Mouse (Mus musculus): Measurements from ENCODE around the gene Cttnbp2nl.

The Cttnbp2nl gene

DNA sequence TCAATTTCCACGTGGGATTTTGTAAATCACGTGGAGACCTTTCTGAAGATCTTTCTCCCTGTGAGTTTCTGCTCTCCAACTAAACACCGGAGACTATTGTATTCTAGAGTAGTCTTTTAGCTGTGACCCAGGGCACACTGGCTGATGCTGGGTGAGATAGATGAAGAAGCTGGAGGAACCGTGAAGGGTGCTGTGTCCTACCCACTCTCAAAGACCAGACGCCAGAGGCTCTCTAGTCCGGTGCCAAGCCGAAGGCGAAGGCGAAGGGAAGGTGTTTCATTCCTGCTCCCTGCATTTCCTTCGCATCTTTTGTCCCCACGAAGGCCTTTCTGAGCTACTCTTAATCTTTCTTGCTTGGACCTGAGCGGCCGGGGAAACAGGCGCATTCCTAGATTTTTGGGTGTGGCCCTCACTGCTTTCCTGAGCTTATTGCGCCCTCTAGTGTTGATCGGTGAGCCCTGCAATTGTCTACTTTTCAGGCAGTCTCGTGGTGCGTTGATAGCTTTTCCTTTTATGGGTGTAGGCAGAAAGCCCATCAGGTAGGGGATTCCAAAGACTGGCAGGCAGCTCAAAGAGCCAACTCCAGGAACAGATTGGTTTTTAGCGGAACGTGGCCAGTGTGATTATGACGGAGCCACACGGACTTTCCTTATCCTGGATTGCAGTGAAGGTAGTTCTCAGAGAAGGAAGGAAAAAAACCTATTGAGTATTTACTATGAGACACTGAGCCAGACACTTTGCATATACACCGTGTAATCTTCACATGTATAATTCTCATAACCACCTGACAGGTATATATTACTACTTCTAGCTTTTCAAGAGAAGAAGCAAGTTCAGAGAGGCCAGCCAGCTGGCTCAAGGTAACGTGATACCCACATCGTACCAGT is 5.9 kb upstream of the Cttnbp2nl start:
- DNase-seq (ENCODE audit: low read depth, low spot score): peak; percentile 92

DNA sequence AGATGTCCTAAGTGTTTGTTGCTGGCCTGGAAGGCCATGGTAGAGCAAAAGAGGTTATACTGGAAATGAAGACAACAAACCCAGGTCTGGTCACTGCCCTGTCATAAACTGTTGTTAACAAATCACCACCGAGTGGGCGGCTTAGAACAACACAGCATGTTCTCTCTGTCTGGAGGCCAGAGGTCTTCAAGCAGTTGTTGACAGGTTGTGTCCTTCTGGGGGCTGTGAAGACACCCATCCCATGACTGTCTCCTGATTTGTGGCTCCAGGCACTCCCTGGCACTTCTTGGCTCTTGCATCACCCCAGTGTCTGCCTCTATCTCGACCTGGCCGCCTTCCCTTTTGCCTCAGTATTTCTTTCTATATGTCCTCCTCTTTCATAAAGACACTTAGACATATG is 2.7 kb upstream of the Cttnbp2nl start:
- DNase-seq (ENCODE audit: low read depth, low spot score): no peak

DNA sequence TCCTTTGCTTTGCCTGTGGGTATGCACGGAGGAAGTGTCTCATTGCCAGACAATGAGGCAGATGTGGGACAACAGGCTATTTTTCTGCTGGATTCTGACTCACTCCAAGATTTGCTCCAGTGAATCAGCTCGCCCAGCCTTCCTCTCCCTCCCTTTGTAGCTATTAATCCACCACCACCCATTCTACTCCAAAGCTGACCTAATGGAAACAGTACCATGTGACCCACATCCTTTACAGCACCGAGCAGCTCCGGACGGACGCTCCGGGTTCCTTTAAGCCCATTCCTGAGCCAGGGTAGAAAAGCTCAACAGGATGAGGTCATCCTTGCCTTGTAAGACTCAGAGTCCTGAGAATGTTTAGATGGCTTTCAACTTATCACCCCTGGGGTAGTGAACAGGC is 2.0 kb upstream of the Cttnbp2nl start:
- DNase-seq (ENCODE audit: low read depth, low spot score): no peak

DNA sequence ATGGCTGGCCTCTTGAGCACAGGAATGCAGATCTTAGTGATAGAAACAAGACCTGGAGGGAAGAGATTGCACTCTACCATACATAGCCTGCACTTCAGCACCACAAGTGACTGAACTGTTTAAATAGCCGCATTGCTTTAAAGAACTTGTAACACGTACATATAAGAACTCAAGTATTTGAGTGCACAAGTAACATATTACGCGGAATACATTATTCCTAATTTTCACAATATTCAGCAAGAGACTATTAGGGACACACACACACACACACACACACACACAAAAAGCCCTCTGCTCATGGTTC is 704 bp upstream of the Cttnbp2nl start:
- DNase-seq (ENCODE audit: low read depth, low spot score): no peak

GRCm38 (mm10) chr3:105052171-105052936 is 592 bp downstream of the Cttnbp2nl start:
- DNase-seq (ENCODE audit: low read depth, low spot score): no peak

GRCm38 (mm10) chr3:105051103-105051502 is 1.8 kb downstream of the Cttnbp2nl start:
- peak; percentile 57 for DNase-seq (ENCODE audit: low read depth, low spot score)

DNA sequence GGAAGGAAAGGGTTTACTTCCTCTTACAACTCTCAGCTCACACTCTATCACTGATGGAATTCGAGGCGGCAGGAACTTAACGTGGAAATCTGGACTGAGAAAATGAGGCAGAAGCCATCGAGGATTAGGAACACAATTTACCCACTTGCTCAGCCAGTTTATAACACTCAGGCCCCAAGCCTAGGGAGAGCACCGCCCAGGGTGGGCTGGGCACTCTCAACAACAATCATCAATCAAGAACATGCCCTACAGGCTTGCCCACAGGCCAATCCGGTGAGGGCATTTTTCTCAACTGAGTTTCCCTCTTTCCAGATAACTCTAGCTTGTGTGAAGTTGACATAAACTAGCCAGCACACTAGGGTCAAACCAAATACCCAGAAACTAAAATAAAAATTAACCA is 3.1 kb downstream of the Cttnbp2nl start:
- no peak for DNase-seq (ENCODE audit: low read depth, low spot score)

- DNase-seq (ENCODE audit: low read depth, low spot score): no peak
These were observed 5.3 kb downstream of the Cttnbp2nl start for GRCm38 (mm10) chr3:105047616-105048015.

- DNase-seq (ENCODE audit: low read depth, low spot score): no peak
These were observed 6.1 kb downstream of the Cttnbp2nl start for GRCm38 (mm10) chr3:105046870-105047269.

GRCm38 (mm10) chr3:105043746-105044145 is 9.2 kb downstream of the Cttnbp2nl start:
- DNase-seq (ENCODE audit: low read depth, low spot score): no peak

- no peak for DNase-seq (ENCODE audit: low read depth, low spot score)
These were observed 11.8 kb downstream of the Cttnbp2nl start for GRCm38 (mm10) chr3:105040983-105041625.

DNA sequence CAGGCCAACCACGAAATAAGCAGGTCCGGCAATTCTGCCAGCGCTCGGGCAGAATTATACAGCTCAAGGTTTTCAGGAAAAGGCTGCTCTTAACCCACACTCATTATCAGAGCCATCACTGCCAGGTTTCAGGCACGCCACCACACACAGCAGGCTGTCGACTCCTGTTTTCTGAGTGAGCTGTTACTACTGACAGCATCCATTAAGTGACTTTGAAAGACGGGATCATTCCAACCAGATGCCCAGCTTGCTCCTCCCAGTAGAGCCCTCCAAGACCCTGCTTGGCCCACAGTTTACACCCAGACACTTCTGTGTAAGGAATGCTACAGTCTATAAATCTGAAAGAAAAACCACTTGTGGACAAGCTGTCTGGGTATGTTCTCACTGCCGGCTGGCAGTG is 12.9 kb downstream of the Cttnbp2nl start:
- peak; percentile 67 for DNase-seq (ENCODE audit: low read depth, low spot score)

DNA sequence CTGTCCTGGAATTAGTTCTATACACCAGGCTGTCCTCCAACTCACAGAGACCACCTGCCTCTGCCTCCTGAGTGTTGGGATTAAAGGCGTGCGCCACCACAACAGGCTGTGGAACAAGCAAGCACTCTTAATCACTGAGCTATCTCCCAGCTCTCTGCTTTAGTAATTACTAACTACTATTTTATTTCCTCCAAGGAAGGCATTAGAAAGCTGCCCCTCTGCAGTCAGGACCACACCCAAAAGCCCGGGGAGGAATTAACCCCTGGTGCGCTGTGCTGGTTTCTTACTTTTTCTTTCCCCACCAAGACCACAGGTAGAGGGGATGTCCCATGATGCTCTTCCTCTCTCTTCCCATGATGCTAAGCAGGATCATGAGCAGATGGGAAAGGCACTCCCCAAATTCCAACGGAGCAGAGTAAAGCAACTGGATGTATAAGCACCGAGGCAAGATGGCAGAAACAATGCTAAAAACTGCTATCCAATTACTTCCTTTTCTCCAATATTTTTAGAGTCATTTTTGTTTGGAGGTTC is 15.6 kb downstream of the Cttnbp2nl start:
- no peak for DNase-seq (ENCODE audit: low read depth, low spot score)

GRCm38 (mm10) chr3:105036281-105036847 is 16.6 kb downstream of the Cttnbp2nl start:
- no peak for DNase-seq (ENCODE audit: low read depth, low spot score)

DNA sequence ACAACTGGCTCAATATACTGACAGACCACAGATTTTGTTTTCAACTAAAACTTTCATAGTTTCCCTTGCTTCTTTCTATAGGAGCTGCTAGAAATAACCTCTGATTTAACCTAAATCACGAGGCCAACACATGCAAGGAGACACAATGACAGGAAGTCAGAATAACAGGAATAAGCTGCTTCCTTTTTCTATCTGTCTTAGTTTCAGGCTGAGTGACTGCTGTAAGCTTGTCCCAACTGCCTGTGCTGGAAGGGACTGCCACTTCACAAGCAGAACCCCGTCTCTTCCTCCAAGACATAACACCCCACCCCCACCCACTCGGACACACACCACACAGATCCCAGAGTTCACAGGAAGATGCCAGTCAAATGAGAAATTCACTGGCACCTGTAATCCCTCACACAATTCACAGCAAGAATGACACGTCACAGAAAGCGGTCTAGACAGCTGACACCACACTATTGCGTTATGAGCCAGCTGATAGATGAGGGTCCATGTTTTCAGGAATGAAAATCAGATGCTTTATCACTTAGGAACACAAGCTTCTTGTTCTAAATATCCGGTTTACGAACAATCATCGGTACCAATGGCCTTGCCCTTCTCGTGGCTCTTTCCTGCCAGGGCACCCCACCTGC is 29.5 kb downstream of the Cttnbp2nl start:
- no peak for DNase-seq (ENCODE audit: low read depth, low spot score)

GRCm38 (mm10) chr3:105019826-105020692 is 32.9 kb downstream of the Cttnbp2nl start:
- DNase-seq (ENCODE audit: low read depth, low spot score): no peak

GRCm38 (mm10) chr3:105018783-105019105 is 34.2 kb downstream of the Cttnbp2nl start:
- no peak for DNase-seq (ENCODE audit: low read depth, low spot score)

DNA sequence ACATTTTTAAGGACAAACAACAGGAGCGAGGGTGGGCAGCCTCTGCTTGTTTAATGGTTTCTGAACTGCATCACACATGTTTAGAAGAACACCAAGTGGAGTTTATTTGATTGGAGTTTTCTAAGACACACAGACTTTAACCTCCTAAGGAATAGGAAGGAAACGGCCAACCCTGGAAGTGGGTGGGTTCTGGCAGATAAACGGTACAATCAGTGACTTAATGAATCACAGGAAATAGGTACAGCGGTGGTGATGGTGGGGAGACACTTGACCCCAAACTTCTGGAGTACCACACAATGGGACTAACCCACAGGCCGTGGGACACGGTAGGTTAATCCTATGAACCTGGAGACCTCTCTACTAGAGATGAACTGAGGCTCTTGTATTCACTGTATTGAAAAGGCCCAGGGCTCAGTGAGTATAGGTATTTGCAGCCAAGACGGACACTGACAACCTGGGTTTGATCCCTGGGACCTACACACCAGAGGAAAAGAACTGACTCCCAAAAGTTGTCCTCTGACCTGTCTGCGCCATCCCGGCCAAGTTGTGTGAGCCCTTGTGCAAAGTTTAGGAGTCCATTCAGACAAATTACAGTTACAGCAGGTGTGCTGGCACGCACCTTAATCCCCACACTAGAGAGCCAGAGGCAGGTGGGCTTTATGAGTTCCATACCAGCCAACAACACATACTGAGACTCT is 34.7 kb downstream of the Cttnbp2nl start:
- no peak for DNase-seq (ENCODE audit: low read depth, low spot score)

- no peak for DNase-seq (ENCODE audit: low read depth, low spot score)
These were observed 35.6 kb downstream of the Cttnbp2nl start for GRCm38 (mm10) chr3:105017314-105017713.

- no peak for DNase-seq (ENCODE audit: low read depth, low spot score)
These were observed 36.7 kb downstream of the Cttnbp2nl start for GRCm38 (mm10) chr3:105016204-105016603.
